12 mouse cellular contexts compared by ENCODE assay signal in genomic region chr2:63246091-63246612, GRCm38 (mm10).
"Had no signal": no experiment of that assay in that cellular context is flagged by ENCODE, and none has a peak within 500 bp of the region (broad histone marks: within the 10 kb centered on the region; RNA-seq: fewer than 3 reads in every experiment).

No protein-coding gene starts in this region.

- DNase-seq: kidney, adult 2 months; kidney, postnatal 14 days; left cerebral cortex, postnatal 4 days; lung, adult 2 months; lung, postnatal 36 days; thymus, adult 2 months; thymus, postnatal 25 days had no signal

- H3K4me3 ChIP-seq: kidney, embryonic 15.5 days; limb, embryonic 13.5 days; midbrain, embryonic 13.5 days had no signal

- H3K27ac ChIP-seq: kidney, embryonic 15.5 days; limb, embryonic 13.5 days; liver, embryonic 14.5 days; midbrain, embryonic 13.5 days had no signal

- H3K4me2 ChIP-seq: kidney, embryonic 15.5 days; limb, embryonic 13.5 days; midbrain, embryonic 13.5 days had no signal

- ATAC-seq: lung, postnatal 0 days; midbrain, embryonic 13.5 days had no signal

- H3K36me3 ChIP-seq: kidney, embryonic 15.5 days; limb, embryonic 13.5 days; midbrain, embryonic 13.5 days had no signal

- H3K4me1 ChIP-seq: kidney, embryonic 15.5 days; limb, embryonic 13.5 days; midbrain, embryonic 13.5 days had no signal

- H3K9ac ChIP-seq: kidney, embryonic 15.5 days; limb, embryonic 13.5 days; liver, embryonic 14.5 days; midbrain, embryonic 13.5 days had no signal

- H3K9me3 ChIP-seq: kidney, embryonic 15.5 days; limb, embryonic 13.5 days; midbrain, embryonic 13.5 days had no signal

- H3K27me3 ChIP-seq: kidney, embryonic 15.5 days; limb, embryonic 13.5 days; midbrain, embryonic 13.5 days had no signal
